Mouse (Mus musculus): ENCODE results near the gene Pitpnb. TPM values are rescaled to one million over a fixed set of nuclear protein-coding genes. Genes with fewer than 3 reads are reported as not detected.

Gene Pitpnb
- total RNA-seq, 2 experiments from 2014 or later, result 67.2 to 67.7 TPM

- DNase-seq, result no peak
Observed at GRCm38 (mm10) chr5:111344721-111345400, 14.3 kb downstream of the Pitpnb start.

- DNase-seq, result no peak
Observed at GRCm38 (mm10) chr5:111356811-111357617, 26.5 kb downstream of the Pitpnb start.

- DNase-seq, result no peak
Observed at GRCm38 (mm10) chr5:111360546-111360945, 30.0 kb downstream of the Pitpnb start.

DNA sequence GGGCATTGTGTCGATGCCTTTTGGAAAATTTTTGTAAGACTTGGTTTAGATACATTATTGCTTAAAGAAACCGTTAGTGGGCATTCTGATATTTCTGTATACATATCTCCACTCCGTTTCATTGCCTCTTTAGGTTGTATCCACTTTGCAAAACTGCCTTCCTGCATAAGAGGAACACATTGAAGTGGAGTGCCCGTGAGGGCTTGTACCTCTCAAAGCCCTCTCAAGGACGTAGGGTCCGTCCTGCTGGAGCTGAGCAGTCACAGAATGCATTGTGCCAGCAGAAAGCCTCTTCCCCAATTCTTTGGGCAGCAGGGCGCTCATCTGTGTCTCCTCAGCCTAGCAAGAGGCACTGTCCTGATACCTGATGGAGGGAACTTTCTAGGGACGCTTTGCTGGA lies 30.5 kb downstream of the Pitpnb start:
- no peak for DNase-seq

- DNase-seq, result no peak
Observed at GRCm38 (mm10) chr5:111361846-111362245, 31.3 kb downstream of the Pitpnb start.

DNA sequence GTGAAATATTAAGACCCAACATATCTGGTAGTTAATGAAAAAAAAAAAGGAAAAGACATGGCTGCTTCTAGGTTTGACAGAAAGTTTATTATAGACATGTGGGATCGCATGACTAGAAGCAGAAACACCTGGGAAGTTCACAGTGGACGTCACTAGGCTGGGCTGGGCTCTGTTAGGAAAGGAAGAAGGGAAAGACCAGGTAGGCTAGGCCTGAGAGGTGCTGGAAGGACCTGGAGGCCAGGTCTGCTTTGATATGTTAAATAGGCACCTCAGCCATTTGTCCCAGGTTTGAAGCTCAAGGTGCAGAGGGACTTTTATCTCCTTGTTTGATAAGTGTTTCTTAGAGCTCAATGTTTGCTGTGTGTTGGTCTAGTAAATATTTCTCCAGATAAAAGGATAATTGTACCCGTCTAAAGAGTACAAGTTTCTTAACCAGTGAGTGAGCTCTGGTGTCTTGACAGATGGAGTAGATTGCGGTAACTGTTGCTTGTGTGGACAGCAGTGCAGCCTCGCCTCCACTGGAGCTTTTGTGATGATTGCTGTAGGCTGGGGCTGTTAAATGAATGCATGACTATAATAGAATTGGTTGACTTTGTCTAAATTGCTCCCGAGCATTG lies 33.0 kb downstream of the Pitpnb start:
- no peak for DNase-seq

- DNase-seq, result peak; percentile 65
Observed at GRCm38 (mm10) chr5:111364533-111364932, 34.0 kb downstream of the Pitpnb start.

GRCm38 (mm10) chr5:111366140-111366539 lies 35.6 kb downstream of the Pitpnb start:
- DNase-seq, result no peak

- DNase-seq, result no peak
Observed at GRCm38 (mm10) chr5:111367937-111368517, 37.5 kb downstream of the Pitpnb start.

DNA sequence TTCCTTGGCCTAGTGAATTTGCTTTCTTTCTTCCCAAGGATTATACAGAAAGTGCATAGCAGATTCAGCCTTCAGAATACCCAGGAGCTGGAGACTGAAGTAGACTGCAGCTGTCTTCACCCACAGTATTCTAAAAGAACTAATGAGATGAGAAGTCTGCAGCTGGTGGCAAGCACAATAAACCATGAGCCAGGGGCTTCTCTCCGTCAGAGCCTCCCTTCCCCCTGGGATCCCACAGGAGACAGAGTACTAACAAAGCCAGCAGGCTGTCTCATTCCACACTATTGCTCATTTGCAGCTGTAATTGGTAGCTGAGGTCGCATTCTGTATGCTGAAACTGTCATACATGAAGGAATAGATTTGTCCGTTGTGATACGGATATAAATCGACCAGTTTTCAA lies 38.0 kb downstream of the Pitpnb start:
- no peak for DNase-seq

- DNase-seq, result no peak
Observed at GRCm38 (mm10) chr5:111375616-111376015, 45.1 kb downstream of the Pitpnb start.

GRCm38 (mm10) chr5:111376276-111377020 lies 45.9 kb downstream of the Pitpnb start:
- DNase-seq, result no peak

DNA sequence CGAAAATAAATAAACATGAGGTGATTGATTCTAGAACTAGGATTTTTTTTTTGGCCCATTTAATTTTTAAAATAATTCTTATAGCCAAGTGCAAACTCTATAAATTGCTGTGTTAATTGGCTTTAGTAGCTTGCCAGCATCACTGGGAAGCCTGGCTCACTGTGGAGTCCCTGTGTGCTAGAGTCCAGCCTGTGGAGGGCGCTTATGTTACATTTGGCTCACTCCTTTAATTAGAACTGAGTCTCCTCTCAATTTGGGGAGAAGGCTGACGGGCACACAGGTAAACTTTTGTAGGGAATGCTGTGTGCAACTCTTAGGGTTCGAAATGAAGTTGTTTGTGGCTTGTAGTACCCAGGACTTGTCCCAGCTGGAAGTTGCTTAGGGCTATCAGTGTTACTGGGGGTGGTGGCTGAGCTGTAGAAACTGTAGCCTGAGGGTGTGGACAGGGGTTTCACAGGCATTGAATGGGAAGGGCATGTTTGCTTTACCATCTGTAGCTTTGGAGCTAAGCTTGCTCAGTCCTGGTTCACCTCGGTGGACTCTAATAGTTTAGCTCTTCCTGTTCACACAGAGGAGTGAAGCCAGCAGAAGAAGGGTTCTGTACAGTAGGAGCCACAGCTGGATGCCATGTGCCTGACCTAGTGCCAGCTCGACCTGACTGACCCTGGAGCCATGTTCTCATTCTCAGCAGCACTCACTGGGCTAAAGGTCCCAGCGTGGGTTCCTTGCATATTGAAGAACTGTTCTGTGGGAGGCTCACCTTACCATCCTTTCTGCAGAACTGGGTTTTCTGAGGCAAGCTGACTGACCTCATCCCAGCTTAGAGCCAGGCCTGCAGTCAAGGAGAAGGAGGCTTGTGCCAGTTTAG lies 47.8 kb downstream of the Pitpnb start:
- DNase-seq, result peak; percentile 52

DNA sequence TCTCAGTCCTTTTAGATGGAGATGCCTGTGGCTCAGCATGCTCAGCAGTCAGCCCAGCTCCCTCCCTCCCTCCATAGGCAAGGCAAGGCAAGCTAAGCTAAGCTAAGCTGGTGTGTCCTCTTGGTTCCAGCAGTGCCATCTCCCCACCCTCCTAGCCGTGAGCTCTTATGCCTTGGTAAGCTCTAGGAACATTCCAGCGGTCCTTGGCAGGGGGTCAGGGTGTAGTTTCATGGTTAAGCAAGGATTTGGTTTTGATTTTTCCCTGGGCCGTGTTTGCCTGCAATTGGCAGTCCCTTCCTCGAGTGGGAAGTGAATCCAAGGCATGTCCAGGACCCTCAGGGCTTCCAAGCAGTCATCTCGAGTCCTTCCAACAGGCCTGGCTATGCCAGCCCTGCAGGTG lies 52.8 kb downstream of the Pitpnb start:
- no peak for DNase-seq

DNA sequence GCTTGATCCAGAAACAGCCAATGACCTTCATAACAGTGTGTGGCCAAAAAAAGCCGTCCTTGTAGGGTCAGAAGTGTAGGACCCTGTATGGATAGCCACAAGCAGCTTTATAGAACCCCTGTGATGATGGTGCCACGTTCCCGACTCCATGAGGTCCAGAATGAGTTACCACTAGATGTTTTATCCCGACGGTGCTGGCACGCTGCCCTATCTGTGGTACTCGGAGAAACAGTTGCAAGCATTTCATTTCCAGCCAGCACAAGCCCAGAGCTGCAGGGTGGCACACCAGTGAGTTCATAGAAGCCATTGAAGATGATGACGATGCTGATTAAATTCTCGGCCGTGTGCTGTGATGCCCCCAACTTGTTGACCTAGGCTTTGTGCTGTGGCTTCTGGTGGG lies 60.3 kb downstream of the Pitpnb start:
- peak; percentile 31 for DNase-seq

DNA sequence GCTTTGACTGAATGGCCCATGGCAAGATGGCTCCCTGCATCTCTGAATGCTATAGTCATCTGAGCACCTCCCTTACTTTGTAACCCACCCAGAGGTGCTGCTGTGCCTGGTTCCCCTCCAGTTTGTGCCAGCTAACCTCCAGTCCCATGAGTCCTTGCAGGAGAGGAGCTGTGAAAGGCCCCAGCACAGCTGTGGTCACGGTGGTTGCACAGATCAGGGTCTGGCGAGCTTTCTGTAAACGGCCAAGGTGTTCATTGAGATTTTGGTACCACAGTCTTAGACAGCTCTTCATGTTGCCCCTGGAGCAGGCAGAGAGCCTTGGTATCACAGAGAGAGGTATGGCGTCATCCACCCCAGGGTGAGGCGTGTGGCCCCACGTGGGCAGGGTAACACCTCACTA lies 60.9 kb downstream of the Pitpnb start:
- DNase-seq, result no peak

DNA sequence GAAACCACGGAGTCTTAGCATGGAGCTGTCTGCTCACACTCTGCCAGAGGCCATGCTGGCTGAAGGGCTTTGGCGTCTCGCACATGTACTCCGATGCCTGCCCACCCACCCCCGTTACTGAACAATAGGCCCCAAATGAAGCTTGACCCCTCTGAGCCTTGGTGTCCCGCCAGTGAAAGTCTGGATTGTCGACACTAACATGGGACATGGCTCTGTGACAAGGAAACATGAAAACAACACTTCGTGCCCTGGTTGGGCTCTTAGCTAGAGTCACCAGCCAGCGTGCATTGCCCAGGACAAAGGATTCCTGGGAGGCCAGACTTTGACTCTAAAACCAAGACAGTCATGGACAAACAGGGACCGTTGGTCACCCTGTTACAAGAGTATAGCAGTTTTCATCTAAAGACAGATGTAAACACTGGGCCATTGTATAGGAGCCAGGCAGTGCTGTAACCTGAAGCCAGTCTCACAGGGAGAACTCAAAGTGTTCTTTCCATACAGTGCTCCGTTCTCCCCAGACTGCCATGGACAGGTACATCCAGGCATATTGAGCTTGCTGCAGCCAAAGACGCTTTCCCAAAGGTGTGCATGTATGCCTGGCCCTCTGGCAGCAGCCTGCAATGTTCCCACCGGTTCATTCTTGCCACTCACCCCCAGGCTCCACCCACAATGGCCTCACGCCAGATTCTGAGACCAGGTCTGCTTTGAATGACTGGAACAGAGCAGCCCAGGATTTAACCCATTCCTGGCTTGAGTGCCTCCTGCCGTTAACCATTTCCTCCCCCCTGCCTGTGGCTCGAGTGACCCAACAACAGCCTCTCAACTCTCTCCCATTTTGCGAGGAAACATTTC lies 63.0 kb downstream of the Pitpnb start:
- peak; percentile 82 for DNase-seq

DNA sequence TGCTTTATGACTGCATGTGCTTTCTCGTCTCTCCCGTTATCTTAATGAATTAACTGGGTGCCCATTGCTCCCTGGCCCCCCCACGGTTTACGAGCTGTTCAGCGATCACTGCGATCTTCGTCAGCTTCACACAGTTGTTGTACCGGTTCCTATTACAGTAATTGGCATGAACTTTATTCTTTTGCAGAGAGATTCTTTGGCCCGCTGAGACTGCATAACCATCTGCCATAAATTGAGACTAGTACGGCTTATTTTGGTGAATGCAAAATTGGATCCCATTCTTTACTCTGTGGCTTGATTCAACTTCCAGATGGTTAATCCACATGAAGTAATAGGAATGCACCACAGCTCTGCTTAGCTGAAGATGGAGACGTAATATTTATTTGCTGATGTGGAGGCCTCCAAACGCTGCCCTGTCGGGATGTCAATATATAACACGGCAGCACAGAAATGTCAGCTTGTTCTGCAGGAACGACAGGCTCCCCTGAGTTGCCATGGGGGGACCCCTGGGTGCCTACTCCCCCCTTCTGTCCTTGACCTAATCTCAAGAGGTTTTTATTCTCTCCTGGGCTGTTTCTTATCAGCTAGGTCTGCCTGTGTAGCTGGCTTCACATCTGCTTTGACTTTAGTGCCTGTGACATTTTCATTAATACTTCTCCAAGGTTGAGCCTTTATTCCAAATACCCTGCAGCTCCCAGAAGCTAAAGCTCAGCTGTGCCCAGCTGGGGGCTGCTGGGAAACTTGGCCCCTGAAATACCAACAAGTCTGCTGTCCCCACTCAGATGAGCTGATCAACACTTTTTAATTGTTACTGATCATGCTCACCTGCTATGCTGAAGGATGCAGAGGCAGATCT lies 63.9 kb downstream of the Pitpnb start:
- no peak for DNase-seq

DNA sequence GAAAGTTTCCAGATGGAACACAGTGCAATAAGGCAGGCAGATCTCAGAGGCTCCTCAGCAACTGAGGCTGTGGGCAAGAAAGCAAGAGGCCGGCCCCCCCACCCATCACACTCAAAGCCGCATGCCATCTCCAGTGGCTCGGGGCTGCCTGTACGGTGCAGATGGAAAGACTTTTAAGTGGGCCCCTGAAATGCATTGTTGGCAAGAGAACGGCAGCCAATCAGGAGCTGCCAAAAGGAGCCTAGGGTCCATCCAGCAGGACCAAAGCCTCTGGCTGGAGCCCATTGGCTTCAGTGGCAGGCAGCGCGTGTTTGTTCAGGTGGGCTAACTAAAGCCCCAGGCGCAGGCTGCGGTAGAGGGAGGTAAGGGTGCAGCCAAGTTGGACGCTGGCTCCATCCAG lies 65.2 kb downstream of the Pitpnb start:
- no peak for DNase-seq

Measured in adrenal gland, postnatal 10 days (tissue).